Mouse (Mus musculus) liver, embryonic 15.5 days (tissue): ENCODE results near the gene Sox30. TPM values are rescaled to one million over a fixed set of nuclear protein-coding genes. Genes with fewer than 3 reads are reported as not detected.

ENCODE experiments used
- ATAC-seq: fragments of 200-750 bp; cut with Nextera tagmentation; 2 replicates; pipeline ENCODE4 v1.8.0; 2017; ENCODE audit warnings: moderate number of reproducible peaks, mild to moderate bottlenecking, moderate library complexity; ENCODE audit not compliant: insufficient read depth
- H3K27ac ChIP-seq: fragments of 300-500 bp; sonication (generic); replicated peaks from 2 replicates; pipeline ENCODE4 v1.5.1; 2015; ENCODE audit warnings: mild to moderate bottlenecking, inconsistent platforms
- H3K27me3 ChIP-seq: fragments of 300-500 bp; sonication (generic); 2 replicates; pipeline ENCODE4 v1.6.1; 2015; ENCODE audit warnings: mild to moderate bottlenecking, inconsistent platforms
- H3K36me3 ChIP-seq: fragments of 300-500 bp; sonication (generic); replicated peaks from 2 replicates; pipeline ENCODE4 v1.6.1; 2015; ENCODE audit warnings: moderate library complexity, mild to moderate bottlenecking, inconsistent platforms
- H3K4me1 ChIP-seq: fragments of 300-500 bp; sonication (generic); replicated peaks from 2 replicates; pipeline ENCODE4 v1.6.1; 2015; ENCODE audit warnings: inconsistent platforms
- H3K4me2 ChIP-seq: fragments of 300-500 bp; sonication (generic); 2 replicates; pipeline ENCODE4 v1.6.1; 2015; ENCODE audit warnings: moderate library complexity, mild to moderate bottlenecking, inconsistent platforms
- H3K4me3 ChIP-seq: fragments of 300-500 bp; sonication (generic); replicated peaks from 2 replicates; pipeline ENCODE4 v1.5.1; 2015; ENCODE audit warnings: mild to moderate bottlenecking, inconsistent platforms
- H3K9ac ChIP-seq: fragments of 300-500 bp; sonication (generic); 2 replicates; pipeline ENCODE4 v1.6.1; 2015; ENCODE audit warnings: moderate library complexity, mild to moderate bottlenecking, inconsistent platforms
- H3K9me3 ChIP-seq: fragments of 300-500 bp; sonication (generic); replicated peaks from 2 replicates; pipeline ENCODE4 v1.6.1; 2016; ENCODE audit warnings: inconsistent platforms
- WGBS: fragments of 180-500 bp; shearing (Covaris S2); methylation state at CpG from one replicate; pipeline ENCODE4 v1.1.7; 2015; ENCODE audit warnings: mixed read lengths; ENCODE audit not compliant: insufficient replicate concordance; 5-methylcytosine and 5-hydroxymethylcytosine counted together
- polyA plus RNA-seq: library from polyadenylated mRNA; unstranded; fragments of >200 nt; fragmentation: Nextera tagmentation; extraction: Ambion mirVana; gene quantifications from 2 replicates; pipeline ENCODE4 v1.2.1, GENCODE M21; 2015

The Sox30 gene
- polyA plus RNA-seq, 1 experiment from 2014 or later = not detected

GRCm38 (mm10) chr11:46056770-46057411 is 76.8 kb downstream of the Sox30 start:
- 3% methylated on average over 25 of the region's 25 CpGs for WGBS
- Histone ChIP-seq H3K9me3 (no peaks in the 10 kb centered on the region), H3K9ac (no peak overlapping the region), H3K4me3 (peak overlapping the region; percentile 40), H3K27me3 (peaks cover 92% of the 10 kb centered on the region), H3K4me1 (peaks cover 7% of the 10 kb centered on the region; the same call in 1 of the 2 replicates), H3K27ac (no peak overlapping the region), H3K36me3 (no peaks in the 10 kb centered on the region), H3K4me2 (peak overlapping the region; percentile 51; the same call in 1 of the 2 replicates)
- ATAC-seq = no peak

- H3K4me2 ChIP-seq = no peak overlapping the region
- ATAC-seq = no peak
- no peak overlapping the region for H3K9ac ChIP-seq
- H3K27ac ChIP-seq = no peak overlapping the region
- H3K27me3 ChIP-seq = peaks cover 94% of the 10 kb centered on the region
- WGBS = 44% methylated on average over 9 of the region's 9 CpGs
- no peaks in the 10 kb centered on the region for H3K36me3 ChIP-seq
- no peaks in the 10 kb centered on the region for H3K9me3 ChIP-seq
- H3K4me1 ChIP-seq = peaks cover 7% of the 10 kb centered on the region; the same call in 1 of the 2 replicates
- no peak overlapping the region for H3K4me3 ChIP-seq
Measured at GRCm38 (mm10) chr11:46058011-46058410, 77.9 kb downstream of the Sox30 start.

- peaks cover 7% of the 10 kb centered on the region; the same call in 1 of the 2 replicates for H3K4me1 ChIP-seq
- no peak overlapping the region for H3K9ac ChIP-seq
- no peak overlapping the region for H3K27ac ChIP-seq
- H3K27me3 ChIP-seq = peaks cover 94% of the 10 kb centered on the region
- no peak for ATAC-seq
- no peak overlapping the region for H3K4me3 ChIP-seq
- 85% methylated on average over 4 of the region's 4 CpGs for WGBS
- no peaks in the 10 kb centered on the region for H3K36me3 ChIP-seq
- no peaks in the 10 kb centered on the region for H3K9me3 ChIP-seq
- H3K4me2 ChIP-seq = no peak overlapping the region
Measured at GRCm38 (mm10) chr11:46058916-46059315, 78.8 kb downstream of the Sox30 start.

- H3K27ac ChIP-seq = no peak overlapping the region
- H3K36me3 ChIP-seq = no peaks in the 10 kb centered on the region
- 46% methylated on average over 8 of the region's 8 CpGs for WGBS
- ATAC-seq = no peak
- peaks cover 7% of the 10 kb centered on the region; the same call in 1 of the 2 replicates for H3K4me1 ChIP-seq
- H3K9me3 ChIP-seq = no peaks in the 10 kb centered on the region
- H3K4me2 ChIP-seq = no peak overlapping the region
- H3K9ac ChIP-seq = no peak overlapping the region
- H3K4me3 ChIP-seq = no peak overlapping the region
- H3K27me3 ChIP-seq = peaks cover 89% of the 10 kb centered on the region
Measured at GRCm38 (mm10) chr11:46059887-46060650, 80.0 kb downstream of the Sox30 start.

- ATAC-seq = no peak
- Histone ChIP-seq H3K27me3 (peaks cover 85% of the 10 kb centered on the region), H3K27ac (no peak overlapping the region), H3K36me3 (no peaks in the 10 kb centered on the region), H3K9me3 (no peaks in the 10 kb centered on the region), H3K9ac (no peak overlapping the region), H3K4me1 (peaks cover 10% of the 10 kb centered on the region), H3K4me3 (no peak overlapping the region), H3K4me2 (no peak overlapping the region)
- WGBS = 45% methylated on average over 5 of the region's 5 CpGs
Measured at GRCm38 (mm10) chr11:46060651-46061020, 80.5 kb downstream of the Sox30 start.

GRCm38 (mm10) chr11:46061776-46062445 is 81.8 kb downstream of the Sox30 start:
- H3K4me1 ChIP-seq = peaks cover 8% of the 10 kb centered on the region
- no peak overlapping the region for H3K27ac ChIP-seq
- no peak overlapping the region for H3K9ac ChIP-seq
- ATAC-seq = no peak
- peaks cover 73% of the 10 kb centered on the region for H3K27me3 ChIP-seq
- WGBS = 29% methylated on average over 6 of the region's 6 CpGs
- H3K4me3 ChIP-seq = no peak overlapping the region
- no peaks in the 10 kb centered on the region for H3K36me3 ChIP-seq
- no peak overlapping the region for H3K4me2 ChIP-seq
- no peaks in the 10 kb centered on the region for H3K9me3 ChIP-seq

- Histone ChIP-seq H3K4me3 (no peak overlapping the region), H3K4me2 (no peak overlapping the region), H3K27me3 (peaks cover 66% of the 10 kb centered on the region), H3K4me1 (peaks cover 8% of the 10 kb centered on the region), H3K9me3 (no peaks in the 10 kb centered on the region), H3K27ac (no peak overlapping the region), H3K36me3 (no peaks in the 10 kb centered on the region), H3K9ac (no peak overlapping the region)
- ATAC-seq = no peak
- WGBS = 44% methylated on average over 4 of the region's 4 CpGs
Measured at GRCm38 (mm10) chr11:46062569-46062968, 82.5 kb downstream of the Sox30 start.

GRCm38 (mm10) chr11:46062993-46063731 is 83.1 kb downstream of the Sox30 start:
- ATAC-seq = no peak
- Histone ChIP-seq H3K27me3 (peaks cover 60% of the 10 kb centered on the region), H3K4me3 (no peak overlapping the region), H3K9me3 (no peaks in the 10 kb centered on the region), H3K9ac (no peak overlapping the region), H3K36me3 (no peaks in the 10 kb centered on the region), H3K4me1 (peaks cover 8% of the 10 kb centered on the region), H3K4me2 (no peak overlapping the region), H3K27ac (no peak overlapping the region)
- WGBS = 43% methylated on average over 9 of the region's 9 CpGs

- Histone ChIP-seq H3K9ac (no peak overlapping the region), H3K27me3 (peaks cover 51% of the 10 kb centered on the region), H3K4me3 (no peak overlapping the region), H3K9me3 (no peaks in the 10 kb centered on the region), H3K4me2 (no peak overlapping the region), H3K4me1 (peaks cover 15% of the 10 kb centered on the region), H3K36me3 (no peaks in the 10 kb centered on the region), H3K27ac (no peak overlapping the region)
- 47% methylated on average over 8 of the region's 8 CpGs for WGBS
- ATAC-seq = peak; percentile 38; the same call in 1 of the 2 replicates
Measured at GRCm38 (mm10) chr11:46064767-46065166, 84.7 kb downstream of the Sox30 start.

GRCm38 (mm10) chr11:46065201-46066011 is 85.3 kb downstream of the Sox30 start:
- WGBS = 42% methylated on average over 21 of the region's 21 CpGs
- no peak overlapping the region for H3K4me3 ChIP-seq
- H3K9me3 ChIP-seq = no peaks in the 10 kb centered on the region
- peaks cover 15% of the 10 kb centered on the region for H3K4me1 ChIP-seq
- H3K36me3 ChIP-seq = no peaks in the 10 kb centered on the region
- no peak overlapping the region for H3K4me2 ChIP-seq
- H3K9ac ChIP-seq = no peak overlapping the region
- ATAC-seq = peak; percentile 71
- peaks cover 44% of the 10 kb centered on the region for H3K27me3 ChIP-seq
- no peak overlapping the region for H3K27ac ChIP-seq
